Mouse (Mus musculus) embryonic facial prominence, embryonic 14.5 days (tissue): ENCODE measurements around the gene Adamts18. TPM values are rescaled to one million over a fixed set of nuclear protein-coding genes. Genes with fewer than 3 reads are reported as not detected.

Experiments
- ATAC-seq: fragments of 200-750 bp; cut with Nextera tagmentation; 2 replicates; pipeline ENCODE4 v1.8.0; 2017; ENCODE audit warnings: low read depth, moderate number of reproducible peaks, moderate TSS enrichment
- DNase-seq: peaks from one replicate; pipeline ENCODE4 v3.0.0-alpha.2; 2015; ENCODE audit warnings: low spot score
- H3K27ac ChIP-seq: fragments of 300-500 bp; sonication (generic); replicated peaks from 2 replicates; pipeline ENCODE4 v1.5.1; 2014; ENCODE audit warnings: low read depth, mild to moderate bottlenecking, low read length, moderate library complexity
- H3K27me3 ChIP-seq: fragments of 300-500 bp; sonication (generic); replicated peaks from 2 replicates; pipeline ENCODE4 v1.6.1; 2014; ENCODE audit warnings: low read length; ENCODE audit not compliant: control insufficient read depth, insufficient read depth
- H3K36me3 ChIP-seq: fragments of 300-500 bp; sonication (generic); 2 replicates; pipeline ENCODE4 v1.6.1; 2014; ENCODE audit warnings: low read length, mixed read lengths; ENCODE audit not compliant: control insufficient read depth, insufficient read depth
- H3K4me1 ChIP-seq: fragments of 300-500 bp; sonication (generic); 2 replicates; pipeline ENCODE4 v1.6.1; 2014; ENCODE audit warnings: antibody characterized with exemption, low read length; ENCODE audit not compliant: control insufficient read depth, insufficient read depth
- H3K4me2 ChIP-seq: fragments of 300-500 bp; sonication (generic); 2 replicates; pipeline ENCODE4 v1.6.1; 2014; ENCODE audit warnings: low read depth, mild to moderate bottlenecking, low read length, moderate library complexity, mixed read lengths
- H3K4me3 ChIP-seq: fragments of 300-500 bp; sonication (generic); 2 replicates; pipeline ENCODE4 v1.5.1; 2014; ENCODE audit warnings: low read depth, mild to moderate bottlenecking, low read length
- H3K9ac ChIP-seq: fragments of 300-500 bp; sonication (generic); 2 replicates; pipeline ENCODE4 v1.6.1; 2014; ENCODE audit warnings: low read depth, mild to moderate bottlenecking, low read length, moderate library complexity, mixed read lengths
- H3K9me3 ChIP-seq: fragments of 300-500 bp; sonication (generic); 2 replicates; pipeline ENCODE4 v1.6.1; 2016; ENCODE audit warnings: low read length; ENCODE audit not compliant: control insufficient read depth
- WGBS: fragments of 180-500 bp; shearing (Covaris S2); extraction: QIAGEN DNeasy Blood & Tissue Kit; methylation state at CpG from one replicate; pipeline ENCODE4 v1.1.7; 2014; 5-methylcytosine and 5-hydroxymethylcytosine counted together
- polyA plus RNA-seq: library from polyadenylated mRNA; unstranded; fragments of >200 nt; fragmentation: Nextera tagmentation; extraction: Ambion mirVana; gene quantifications from 2 replicates; pipeline ENCODE4 v1.2.1, GENCODE M21; 2014

Gene Adamts18
- polyA plus RNA-seq, 1 experiment from 2014 or later: 4.5 TPM

- DNase-seq: no peak
These were observed 3.1 kb upstream of the Adamts18 start for GRCm38 (mm10) chr8:113851655-113852054.

GRCm38 (mm10) chr8:113848081-113848652 is 371 bp downstream of the Adamts18 start:
- peak overlapping the region; percentile 60 for H3K9ac ChIP-seq
- no peaks in the 10 kb centered on the region for H3K4me1 ChIP-seq
- H3K27ac ChIP-seq: peak overlapping the region; percentile 49; the same call in 1 of the 2 replicates
- peak overlapping the region; percentile 53 for H3K4me3 ChIP-seq
- no peaks in the 10 kb centered on the region for H3K36me3 ChIP-seq
- peaks cover 52% of the 10 kb centered on the region for H3K27me3 ChIP-seq
- ATAC-seq: peak; percentile 1
- peak overlapping the region; percentile 95 for H3K4me2 ChIP-seq
- under 1% methylated on average over 19 of the region's 50 CpGs for WGBS
- no peak for DNase-seq
- H3K9me3 ChIP-seq: peaks cover 8% of the 10 kb centered on the region

More at GRCm38 (mm10) chr8:113851655-113852054, 3.1 kb upstream of the Adamts18 start:
- ATAC-seq: no peak
- no peak overlapping the region for H3K27ac ChIP-seq
- peaks cover 8% of the 10 kb centered on the region for H3K9me3 ChIP-seq
- no peaks in the 10 kb centered on the region for H3K36me3 ChIP-seq
- no peak overlapping the region for H3K4me2 ChIP-seq
- H3K9ac ChIP-seq: no peak overlapping the region
- H3K4me1 ChIP-seq: no peaks in the 10 kb centered on the region
- H3K4me3 ChIP-seq: no peak overlapping the region
- peaks cover 47% of the 10 kb centered on the region for H3K27me3 ChIP-seq
- 43% methylated on average over 4 of the region's 4 CpGs for WGBS

GRCm38 (mm10) chr8:113847606-113848080 is 895 bp downstream of the Adamts18 start:
- Histone ChIP-seq H3K4me2 (peak overlapping the region; percentile 95), H3K9me3 (peaks cover 8% of the 10 kb centered on the region), H3K36me3 (no peaks in the 10 kb centered on the region), H3K4me1 (no peaks in the 10 kb centered on the region), H3K27me3 (peaks cover 52% of the 10 kb centered on the region), H3K9ac (peak overlapping the region; percentile 60; the same call in 1 of the 2 replicates), H3K4me3 (peak overlapping the region; percentile 53), H3K27ac (no peak overlapping the region)
- DNase-seq: no peak
- 18% methylated on average over 12 of the region's 12 CpGs for WGBS
- no peak for ATAC-seq

- Histone ChIP-seq H3K9ac (no peak overlapping the region), H3K36me3 (no peaks in the 10 kb centered on the region), H3K4me1 (no peaks in the 10 kb centered on the region), H3K27me3 (peaks cover 52% of the 10 kb centered on the region), H3K9me3 (peaks cover 6% of the 10 kb centered on the region), H3K4me2 (peak overlapping the region; percentile 95), H3K4me3 (no peak overlapping the region), H3K27ac (no peak overlapping the region)
- WGBS: 69% methylated on average over 5 of the region's 5 CpGs
- ATAC-seq: no peak
- no peak for DNase-seq
These were observed 1.9 kb downstream of the Adamts18 start for GRCm38 (mm10) chr8:113846669-113847068.

- WGBS: 46% methylated on average over 20 of the region's 20 CpGs
- Histone ChIP-seq H3K27ac (no peak overlapping the region), H3K4me3 (no peak overlapping the region), H3K9ac (no peak overlapping the region), H3K9me3 (no peaks in the 10 kb centered on the region), H3K36me3 (no peaks in the 10 kb centered on the region), H3K4me2 (peak overlapping the region; percentile 34), H3K27me3 (peaks cover 38% of the 10 kb centered on the region), H3K4me1 (no peaks in the 10 kb centered on the region)
- ATAC-seq: peak; percentile 21; the same call in 1 of the 2 replicates
- DNase-seq: peak; percentile 46
These were observed 3.7 kb downstream of the Adamts18 start for GRCm38 (mm10) chr8:113844801-113845301.

- no peaks in the 10 kb centered on the region for H3K36me3 ChIP-seq
- DNase-seq (no peak), ATAC-seq (no peak)
- H3K9ac ChIP-seq: no peak overlapping the region
- H3K9me3 ChIP-seq: no peaks in the 10 kb centered on the region
- no peak overlapping the region for H3K4me3 ChIP-seq
- WGBS: 74% methylated on average over 6 of the region's 6 CpGs
- H3K27me3 ChIP-seq: no peaks in the 10 kb centered on the region
- no peak overlapping the region for H3K27ac ChIP-seq
- H3K4me2 ChIP-seq: no peak overlapping the region
- H3K4me1 ChIP-seq: peaks cover 3% of the 10 kb centered on the region; the same call in 1 of the 2 replicates
These were observed 10.3 kb downstream of the Adamts18 start for GRCm38 (mm10) chr8:113838211-113838610.

- no peak for DNase-seq
- H3K36me3 ChIP-seq: no peaks in the 10 kb centered on the region
- no peaks in the 10 kb centered on the region for H3K27me3 ChIP-seq
- H3K4me1 ChIP-seq: peaks cover 3% of the 10 kb centered on the region; the same call in 1 of the 2 replicates
- H3K4me2 ChIP-seq: no peak overlapping the region
- no peak overlapping the region for H3K9ac ChIP-seq
- no peak overlapping the region for H3K27ac ChIP-seq
- no peak overlapping the region for H3K4me3 ChIP-seq
- no peaks in the 10 kb centered on the region for H3K9me3 ChIP-seq
- no peak for ATAC-seq
- 47% methylated on average over 4 of the region's 4 CpGs for WGBS
These were observed 11.0 kb downstream of the Adamts18 start for GRCm38 (mm10) chr8:113837570-113837915.

- H3K27ac ChIP-seq: no peak overlapping the region
- no peaks in the 10 kb centered on the region for H3K36me3 ChIP-seq
- DNase-seq (no peak), ATAC-seq (no peak)
- H3K9me3 ChIP-seq: no peaks in the 10 kb centered on the region
- H3K4me1 ChIP-seq: peaks cover 3% of the 10 kb centered on the region; the same call in 1 of the 2 replicates
- WGBS: 50% methylated on average over 8 of the region's 8 CpGs
- H3K27me3 ChIP-seq: no peaks in the 10 kb centered on the region
- H3K4me2 ChIP-seq: no peak overlapping the region
- no peak overlapping the region for H3K4me3 ChIP-seq
- H3K9ac ChIP-seq: no peak overlapping the region
These were observed 11.5 kb downstream of the Adamts18 start for GRCm38 (mm10) chr8:113836892-113837569.
